Mouse (Mus musculus) lung, adult 2 months (tissue): ENCODE measurements at regions not wholly inside any gene's neighbourhood (a gene's known extent, or its start where the extent isn't known, plus 50 kb on each side); places are given as distances from the start of the nearest gene placed in this dataset.

Experiments
- CTCF ChIP-seq: fragments of 200-500 bp; IDR thresholded peaks from 2 replicates; pipeline ENCODE4 v1.5.1; 2011; ENCODE audit warnings: mild to moderate bottlenecking, low read length, control low read depth; ENCODE audit not compliant: insufficient read depth
- POLR2A ChIP-seq: fragments of 200-500 bp; IDR thresholded peaks from 2 replicates; pipeline ENCODE4 v1.6.1; 2011; ENCODE audit warnings: low read depth, mild to moderate bottlenecking, control low read depth, low read length, borderline replicate concordance; ENCODE audit errors: extremely low read depth

DNA sequence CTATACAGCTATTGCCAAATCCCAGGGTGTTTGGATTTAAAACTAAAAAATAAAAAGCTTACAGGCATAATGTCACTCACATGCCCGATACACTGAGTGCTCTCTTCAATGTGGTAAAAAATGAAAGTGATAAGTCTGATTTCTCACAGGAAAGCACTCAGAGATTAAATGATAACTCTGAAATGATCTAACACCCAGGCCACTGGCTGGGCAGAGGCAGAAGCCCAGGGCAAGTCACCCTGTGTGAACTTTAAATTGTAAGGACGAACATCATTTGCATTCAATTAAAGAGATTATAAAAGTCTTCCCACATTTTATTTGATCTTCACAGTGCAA lies 100.9 kb upstream of the Btg1 start:
- TF ChIP-seq CTCF (no peak), POLR2A (no peak)
